Comparison of ENCODE assay signal across 8 mouse cellular contexts in genomic region chr7:64156271-64156911, GRCm38 (mm10). TPM values are rescaled to one million over a fixed set of nuclear protein-coding genes. Genes with fewer than 3 reads are reported as not detected.
DNase-seq lines count a peak whose midpoint lies in the region; ATAC-seq and TF ChIP-seq lines count a peak whose summit lies in the region.

No protein-coding gene starts in this region.

- H3K4me1 ChIP-seq in liver, postnatal 0 days (ENCODE audit: insufficient read depth): peaks cover 9% of the 10 kb centered on the region; the same call in 1 of the 2 replicates
- peaks cover 9% of the 10 kb centered on the region; the same call in 1 of the 2 replicates for H3K4me1 ChIP-seq in liver, embryonic 12.5 days
- H3K4me1 ChIP-seq in heart, embryonic 16.5 days (ENCODE audit: control insufficient read depth, insufficient read depth, low read length): peaks cover 18% of the 10 kb centered on the region
- H3K4me1 ChIP-seq in lung, postnatal 0 days (ENCODE audit: insufficient read depth, low read depth, low read length): peaks cover 24% of the 10 kb centered on the region

- no peak overlapping the region for H3K4me2 ChIP-seq in liver, postnatal 0 days (ENCODE audit: low read depth, low read length)
- H3K4me2 ChIP-seq in liver, embryonic 12.5 days: no peak overlapping the region
- no peak overlapping the region for H3K4me2 ChIP-seq in heart, embryonic 16.5 days (ENCODE audit: low read depth, low read length)
- H3K4me2 ChIP-seq in lung, postnatal 0 days (replicated peaks; ENCODE audit: low read depth, low read length): peak overlapping the region; percentile 22

- H3K27ac ChIP-seq in liver, postnatal 0 days (ENCODE audit: low read depth): peak overlapping the region; percentile 39; the same call in 1 of the 2 replicates
- H3K27ac ChIP-seq in liver, embryonic 12.5 days: no peak overlapping the region
- H3K27ac ChIP-seq in heart, embryonic 16.5 days (ENCODE audit: low read length): peak overlapping the region; percentile 24; the same call in 1 of the 2 replicates
- H3K27ac ChIP-seq in lung, postnatal 0 days (ENCODE audit: low read length): peak overlapping the region; percentile 87

- H3K27me3 ChIP-seq in liver, postnatal 0 days (ENCODE audit: insufficient read depth, low read length): no peaks in the 10 kb centered on the region
- H3K27me3 ChIP-seq in liver, embryonic 12.5 days (replicated peaks): no peaks in the 10 kb centered on the region
- H3K27me3 ChIP-seq in heart, embryonic 16.5 days (ENCODE audit: control insufficient read depth, insufficient read depth, low read length): no peaks in the 10 kb centered on the region
- no peaks in the 10 kb centered on the region for H3K27me3 ChIP-seq in lung, postnatal 0 days (replicated peaks; ENCODE audit: insufficient read depth, low read length)

- no peak overlapping the region for H3K9ac ChIP-seq in liver, postnatal 0 days (replicated peaks)
- no peak overlapping the region for H3K9ac ChIP-seq in liver, embryonic 12.5 days
- H3K9ac ChIP-seq in heart, embryonic 16.5 days (ENCODE audit: low read length): no peak overlapping the region; the same call in 1 of the 2 replicates
- no peak overlapping the region; the same call in 1 of the 2 replicates for H3K9ac ChIP-seq in lung, postnatal 0 days (replicated peaks; ENCODE audit: low read depth)

- no peak for TF ChIP-seq CTCF in liver, postnatal 0 days (IDR thresholded peaks at IDR 0.05; ENCODE audit: low read depth)
- TF ChIP-seq CTCF in lung, postnatal 0 days (IDR thresholded peaks at IDR 0.05): no peak

- ATAC-seq in liver, postnatal 0 days: no peak
- ATAC-seq in liver, embryonic 12.5 days: no peak
- no peak for ATAC-seq in heart, embryonic 16.5 days (replicated peaks; ENCODE audit: extremely low read depth, insufficient read depth, low FRiP score)
- peak; percentile 49 for ATAC-seq in lung, postnatal 0 days
- ATAC-seq in granulocyte monocyte progenitor cell, adult 5-6 weeks (replicated peaks; ENCODE audit: poor library complexity, severe bottlenecking): no peak

- TF ChIP-seq EP300 in liver, postnatal 0 days (IDR thresholded peaks at IDR 0.05; ENCODE audit: low read depth): no peak
- peak; percentile 97 for TF ChIP-seq EP300 in lung, postnatal 0 days (IDR thresholded peaks at IDR 0.05)

- 80% methylated on average over 5 of the region's 5 CpGs for WGBS in liver, postnatal 0 days (ENCODE audit: insufficient replicate concordance)
- 68% methylated on average over 5 of the region's 5 CpGs for WGBS in liver, embryonic 12.5 days (ENCODE audit: insufficient replicate concordance)
- WGBS in heart, embryonic 16.5 days: 64% methylated on average over 5 of the region's 5 CpGs
- WGBS in lung, postnatal 0 days: 44% methylated on average over 5 of the region's 5 CpGs

- DNase-seq in liver, postnatal 0 days: no peak
- DNase-seq in cerebellum, adult 8-10 months: peak; percentile 40
- peak; percentile 87 for DNase-seq in lung, postnatal 0 days (ENCODE audit: low spot score)
- no peak for DNase-seq in right cerebral cortex, postnatal 4 days
- no peak for DNase-seq in left cerebral cortex, adult 18-20 months (ENCODE audit: low spot score in 2 of 2)

- no peak overlapping the region for H3K4me3 ChIP-seq in liver, postnatal 0 days (ENCODE audit: low read depth, low read length)
- no peak overlapping the region for H3K4me3 ChIP-seq in liver, embryonic 12.5 days
- H3K4me3 ChIP-seq in heart, embryonic 16.5 days (ENCODE audit: low read length): no peak overlapping the region
- H3K4me3 ChIP-seq in lung, postnatal 0 days (ENCODE audit: low read depth, low read length): no peak overlapping the region

- no peaks in the 10 kb centered on the region for H3K36me3 ChIP-seq in liver, postnatal 0 days (replicated peaks; ENCODE audit: insufficient read depth, low read length)
- no peaks in the 10 kb centered on the region for H3K36me3 ChIP-seq in liver, embryonic 12.5 days
- no peaks in the 10 kb centered on the region for H3K36me3 ChIP-seq in heart, embryonic 16.5 days (ENCODE audit: control insufficient read depth, insufficient read depth)
- no peaks in the 10 kb centered on the region for H3K36me3 ChIP-seq in lung, postnatal 0 days (ENCODE audit: insufficient read depth, low read length)

- H3K9me3 ChIP-seq in liver, postnatal 0 days (ENCODE audit: low read length): no peaks in the 10 kb centered on the region
- H3K9me3 ChIP-seq in liver, embryonic 12.5 days (replicated peaks): no peaks in the 10 kb centered on the region
- no peaks in the 10 kb centered on the region for H3K9me3 ChIP-seq in heart, embryonic 16.5 days (replicated peaks; ENCODE audit: control insufficient read depth, low read length)
- H3K9me3 ChIP-seq in lung, postnatal 0 days (ENCODE audit: low read length): no peaks in the 10 kb centered on the region

RNA-seq across cellular contexts. Expression of gene Trpm1, which starts 2.8 kb away (rescaled TPM):
- 0.24 TPM in 1 of 2 replicates, not detected in the other for polyA plus RNA-seq in liver, postnatal 0 days (2015; fragmentation: Nextera tagmentation; extraction: Ambion mirVana)
- polyA plus RNA-seq in liver, embryonic 12.5 days (2016; fragmentation: Nextera tagmentation; extraction: Ambion mirVana): not detected in 2 replicates
- 0.32 TPM in 1 of 2 replicates, not detected in the other for polyA plus RNA-seq in heart, embryonic 16.5 days (2015; fragmentation: Nextera tagmentation; extraction: Ambion mirVana)
- polyA plus RNA-seq in lung, postnatal 0 days (2015; fragmentation: Nextera tagmentation; extraction: Ambion mirVana): not detected in 2 replicates
- total RNA-seq in granulocyte monocyte progenitor cell, adult 5-6 weeks (2014; fragmentation: Nextera tagmentation): not detected in 2 replicates
- not detected in 2 replicates for total RNA-seq in granulocyte monocyte progenitor cell, adult 5-6 weeks (2017)
- under 1 TPM; 0.37 to 0.84 TPM for total RNA-seq in left cerebral cortex, adult 18-20 months (2021)

Comparison
In these comparisons a context has a peak if more than half of its experiments do, and no peak if none do; other contexts are left out.
1. DNase-seq: peak in cerebellum, adult 8-10 months (single experiment) and lung, postnatal 0 days (single experiment); none in liver, postnatal 0 days (single experiment), right cerebral cortex, postnatal 4 days (single experiment) and left cerebral cortex, adult 18-20 months (0 of 2).